Mouse (Mus musculus) heart, postnatal 25 days (tissue): ENCODE results near the gene Olfr582. TPM values are rescaled to one million over a fixed set of nuclear protein-coding genes. Genes with fewer than 3 reads are reported as not detected.

Experiments
- DNase-seq: peaks from one replicate; pipeline ENCODE4 v3.0.0; 2022; ENCODE audit warnings: low spot score
- intact Hi-C: fragments of 180-260 bp; cut with DNase I; formaldehyde crosslinking; loops from one replicate; pipeline ENCODE4 v1.15.1; 2025
- total RNA-seq, 2 experiments: library from RNA; stranded (reverse); gene quantifications; 2 replicates each; pipeline ENCODE4 v1.2.3; 2021

Olfr582 gene
- not detected for total RNA-seq

- intact Hi-C loops, result no loop called here
- DNase-seq, result no peak
These were observed at the start of gene Olfr582 for GRCm38 (mm10) chr7:103037724-103038123. Gene Olfr582 (plus strand): TSS chr7:103038024.

- intact Hi-C loops, result no loop called here
- DNase-seq, result no peak
These were observed 48.6 kb upstream of the Olfr582 start, which contains the start of gene Olfr578 for GRCm38 (mm10) chr7:102989224-102989623. Gene Olfr578 (minus strand): TSS chr7:102989324.

GRCm38 (mm10) chr7:103051000-103051399 is 13.2 kb downstream of the Olfr582 start, which contains the start of gene Olfr583:
Gene Olfr583 (plus strand): TSS chr7:103051300.
- intact Hi-C loops, result loop anchor here (5.0 kb wide), 1 partner anchor 194 kb away; the partner anchor contains the start of gene Olfr566
- DNase-seq, result no peak

GRCm38 (mm10) chr7:103081585-103081984 is 43.8 kb downstream of the Olfr582 start, which contains the start of gene Olfr584:
Gene Olfr584 (plus strand): TSS chr7:103081885.
- intact Hi-C loops, result no loop called here
- no peak for DNase-seq

Other genes starting within 250 kb of the Olfr582 start
- not detected for gene Olfr564, start 234.5 kb upstream of the Olfr582 start, total RNA-seq
- gene Olfr566, start 179.3 kb upstream of the Olfr582 start, total RNA-seq, result not detected
- gene Olfr568, start 160.9 kb upstream of the Olfr582 start, total RNA-seq, result not detected
- not detected for gene Olfr569, start 147.1 kb upstream of the Olfr582 start, total RNA-seq
- gene Olfr570, start 143.4 kb upstream of the Olfr582 start, total RNA-seq, result not detected
- gene Olfr571, start 120.5 kb upstream of the Olfr582 start, total RNA-seq, result not detected
- gene Olfr572, start 113.6 kb upstream of the Olfr582 start, total RNA-seq, result not detected
- gene Olfr573-ps1, start 95.4 kb upstream of the Olfr582 start, total RNA-seq, result not detected
- not detected for gene Olfr574, start 89.6 kb upstream of the Olfr582 start, total RNA-seq
- not detected for gene Olfr575, start 79.2 kb upstream of the Olfr582 start, total RNA-seq
- gene Olfr576, start 75.4 kb upstream of the Olfr582 start, total RNA-seq, result not detected
- not detected for gene Olfr577, start 62.1 kb upstream of the Olfr582 start, total RNA-seq
- not detected for gene Olfr578, start 48.7 kb upstream of the Olfr582 start, total RNA-seq
- not detected for gene Olfr583, start 13.3 kb downstream of the Olfr582 start, total RNA-seq
- not detected for gene Olfr584, start 43.9 kb downstream of the Olfr582 start, total RNA-seq
- not detected for gene Olfr585, start 59.7 kb downstream of the Olfr582 start, total RNA-seq
- not detected for gene Olfr586, start 87.6 kb downstream of the Olfr582 start, total RNA-seq
- gene Olfr588-ps1, start 102.9 kb downstream of the Olfr582 start, total RNA-seq, result not detected
- gene Olfr589, start 118.3 kb downstream of the Olfr582 start, total RNA-seq, result not detected
- gene Olfr591, start 140.3 kb downstream of the Olfr582 start, total RNA-seq, result not detected
- gene Olfr592, start 146.8 kb downstream of the Olfr582 start, total RNA-seq, result not detected
- not detected for gene Olfr593, start 173.8 kb downstream of the Olfr582 start, total RNA-seq
- not detected for gene Olfr594, start 179.0 kb downstream of the Olfr582 start, total RNA-seq
- gene Usp17ld, start 214.5 kb downstream of the Olfr582 start, total RNA-seq, result not detected